Mouse (Mus musculus): Measurements from ENCODE around the gene Arhgap22.
A peak's percentile ranks its signal among the peaks of the same experiment; 100 is the strongest.

Arhgap22 gene

DNA sequence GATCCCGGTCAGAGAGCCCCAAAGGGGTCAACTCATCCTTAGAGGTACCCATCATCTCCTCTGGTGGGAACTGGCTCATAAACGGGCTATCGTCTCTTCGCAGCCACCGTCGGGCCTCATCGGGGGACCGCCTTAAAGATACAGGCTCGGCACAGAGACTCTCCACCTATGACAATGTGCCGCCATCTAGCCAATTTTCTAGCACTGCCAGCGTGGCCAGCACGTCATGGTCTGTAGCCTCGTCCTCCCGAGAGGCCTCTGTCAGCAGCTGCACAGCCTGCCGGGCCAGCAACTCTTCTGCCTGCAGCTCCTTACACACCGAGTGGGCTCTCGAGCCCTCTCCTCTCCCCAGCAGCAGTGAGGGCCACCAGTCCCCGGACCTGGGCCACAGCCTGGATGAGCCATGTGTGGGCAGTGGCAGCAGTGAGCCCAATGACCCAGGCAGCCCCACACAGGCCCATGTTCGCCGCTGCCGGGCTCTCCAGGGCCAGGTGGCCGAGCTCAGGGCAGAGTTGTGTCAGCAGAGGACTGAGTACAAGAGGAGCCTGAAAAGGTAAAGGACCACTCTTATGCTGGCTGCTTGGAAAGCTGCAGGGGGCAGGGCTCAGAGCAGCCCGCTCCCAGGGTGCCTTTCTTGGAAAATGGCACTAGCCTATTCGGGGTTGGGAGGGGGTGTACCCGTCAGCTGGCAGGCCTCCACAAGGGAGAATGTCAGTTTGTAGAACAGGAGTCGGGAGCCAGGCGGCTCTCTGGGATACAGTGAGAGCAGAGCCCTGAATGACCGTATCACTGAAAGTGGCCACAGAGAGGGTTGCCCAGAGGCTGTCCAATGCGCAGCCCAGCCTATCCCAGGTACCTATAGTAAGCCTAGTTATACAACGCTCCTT, 153.3 kb downstream of the Arhgap22 start:
- DNase-seq (ENCODE audit: low read depth, low spot score): no peak

DNA sequence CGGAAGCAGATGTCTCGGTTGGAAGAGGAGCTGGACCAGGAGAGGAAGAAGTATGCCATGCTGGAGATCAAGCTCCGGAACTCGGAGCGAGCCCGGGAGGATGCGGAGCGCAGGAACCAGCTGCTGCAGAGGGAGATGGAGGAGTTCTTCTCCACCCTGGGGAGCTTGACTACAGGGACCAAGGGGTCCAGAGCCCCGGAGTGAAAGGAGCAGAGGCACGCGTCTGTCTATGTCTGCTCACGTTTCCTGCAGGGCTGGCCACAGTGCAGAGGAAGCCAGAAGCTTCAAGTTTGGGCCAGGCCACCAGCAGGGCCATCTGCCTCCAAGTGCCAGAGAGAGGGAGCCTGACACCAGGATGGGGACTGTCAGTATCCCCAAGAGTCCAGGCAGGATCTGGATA, 155.5 kb downstream of the Arhgap22 start:
- DNase-seq (ENCODE audit: low read depth, low spot score): no peak

DNA sequence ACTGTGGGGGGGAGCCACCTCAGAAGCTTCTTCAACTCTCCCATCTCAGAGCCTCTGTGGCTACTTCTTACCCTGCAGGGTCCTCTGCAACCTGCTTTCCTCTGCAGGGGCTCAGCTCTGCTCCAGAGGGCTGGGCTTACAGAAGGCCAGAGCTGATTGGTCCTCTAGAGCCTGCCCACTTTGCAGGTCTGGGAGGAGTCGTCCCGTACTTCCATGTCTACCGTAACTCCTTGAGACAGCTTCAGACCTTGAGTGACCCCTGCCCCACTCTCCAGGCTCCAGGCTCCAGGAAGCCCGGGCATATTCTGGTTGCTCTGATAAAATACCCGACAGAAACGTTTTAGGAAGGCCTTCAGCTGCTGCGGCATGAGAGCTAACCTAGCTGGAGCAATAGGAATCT, 156.2 kb downstream of the Arhgap22 start:
- DNase-seq (ENCODE audit: low read depth, low spot score): peak; percentile 57

DNA sequence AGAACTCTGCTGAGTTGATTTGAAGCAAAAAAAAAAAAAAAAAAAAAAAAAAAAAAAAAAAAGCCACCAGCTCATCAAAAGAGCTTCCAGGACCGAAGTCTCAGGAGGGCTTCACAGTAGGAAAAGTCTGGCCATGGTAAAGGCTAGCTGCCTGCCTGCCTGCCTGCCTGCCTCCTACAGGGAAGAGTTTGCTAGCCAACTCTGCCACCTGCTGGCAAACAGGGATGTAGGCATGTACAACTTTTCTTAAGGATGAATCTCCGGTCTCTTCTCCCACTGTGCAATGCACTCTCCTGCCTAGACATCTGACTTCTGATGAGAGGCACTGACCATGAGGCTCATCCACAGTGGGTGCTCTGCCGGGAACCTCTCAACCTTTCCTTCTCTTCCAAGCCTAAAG, 157.4 kb downstream of the Arhgap22 start:
- peak; percentile 89 for DNase-seq (ENCODE audit: low read depth, low spot score)

DNA sequence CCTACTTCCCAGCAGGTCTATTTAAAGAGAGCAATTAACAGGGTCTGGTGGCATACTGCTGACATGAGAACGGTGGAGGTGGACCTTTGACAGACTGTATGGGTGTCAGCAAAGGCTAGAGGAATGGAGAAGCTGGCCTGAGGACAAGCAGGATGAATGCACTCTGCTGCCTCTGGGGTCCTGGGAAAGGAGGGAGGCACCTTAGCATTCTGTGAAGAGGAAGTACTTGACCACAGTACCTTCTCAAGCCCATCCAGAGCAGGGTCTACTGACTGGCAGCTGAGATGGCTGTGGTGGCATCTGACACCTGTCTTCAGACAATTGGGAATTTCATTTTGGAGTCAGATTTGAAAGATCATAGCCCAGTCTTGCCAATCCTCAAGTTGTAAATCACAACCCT, 159.4 kb downstream of the Arhgap22 start:
- DNase-seq (ENCODE audit: low read depth, low spot score): no peak

DNA sequence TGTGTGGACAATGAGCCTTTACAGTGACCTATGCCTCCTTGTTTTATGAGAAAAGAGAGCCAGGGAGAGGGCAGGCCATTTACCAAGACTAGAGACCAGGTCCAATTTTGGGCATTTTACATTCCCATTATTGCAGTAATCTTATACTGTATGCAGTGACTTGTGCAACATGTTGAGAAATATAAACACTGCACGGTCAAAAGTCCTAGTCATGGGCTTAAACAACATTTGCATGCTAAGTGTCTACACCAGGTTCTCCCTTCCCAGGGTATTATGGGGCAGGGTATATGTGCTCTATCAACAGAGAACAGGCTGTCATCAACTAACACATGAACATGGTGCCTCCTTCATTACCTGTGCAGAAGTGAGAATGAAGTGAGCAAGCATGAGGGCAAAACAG, 160.3 kb downstream of the Arhgap22 start:
- DNase-seq (ENCODE audit: low read depth, low spot score): no peak

DNA sequence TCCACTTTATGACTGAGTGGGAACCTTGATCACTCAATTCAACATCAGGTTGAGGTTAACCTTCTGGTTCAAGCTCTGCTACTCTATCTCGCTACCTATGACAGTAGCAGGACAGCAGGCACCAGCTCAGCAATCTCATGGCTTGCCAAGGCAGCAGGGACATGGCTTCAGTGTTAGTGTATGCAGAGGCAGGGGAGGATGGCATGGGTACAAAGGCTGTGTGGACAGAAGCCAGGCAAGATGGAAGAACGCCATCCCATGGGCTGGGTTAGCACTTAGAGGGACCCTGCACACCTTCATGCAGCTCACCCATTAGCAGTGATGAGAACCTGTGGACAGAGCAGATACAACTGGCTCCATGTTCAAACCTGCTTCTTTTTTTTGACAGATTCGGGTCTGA, 163.4 kb downstream of the Arhgap22 start:
- DNase-seq (ENCODE audit: low read depth, low spot score): no peak

DNA sequence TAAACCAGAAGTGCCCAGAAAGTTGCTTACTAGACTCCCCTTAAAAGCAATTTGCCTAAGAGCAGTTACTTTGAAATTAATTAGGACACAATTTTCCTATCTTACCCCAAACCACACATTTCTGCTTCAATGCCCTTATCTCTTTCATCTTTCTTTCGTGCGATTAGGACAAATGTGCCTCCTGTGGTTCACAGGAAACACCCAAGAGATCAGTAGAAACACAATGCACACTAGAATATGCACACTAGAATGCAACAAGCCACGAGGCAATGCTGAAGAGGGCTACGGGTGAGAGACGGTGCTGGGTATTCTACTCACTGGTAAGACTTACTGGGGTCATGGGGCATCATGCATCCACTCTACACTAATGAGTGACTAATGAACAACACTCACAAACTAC, 164.9 kb downstream of the Arhgap22 start:
- no peak for DNase-seq (ENCODE audit: low read depth, low spot score)

DNA sequence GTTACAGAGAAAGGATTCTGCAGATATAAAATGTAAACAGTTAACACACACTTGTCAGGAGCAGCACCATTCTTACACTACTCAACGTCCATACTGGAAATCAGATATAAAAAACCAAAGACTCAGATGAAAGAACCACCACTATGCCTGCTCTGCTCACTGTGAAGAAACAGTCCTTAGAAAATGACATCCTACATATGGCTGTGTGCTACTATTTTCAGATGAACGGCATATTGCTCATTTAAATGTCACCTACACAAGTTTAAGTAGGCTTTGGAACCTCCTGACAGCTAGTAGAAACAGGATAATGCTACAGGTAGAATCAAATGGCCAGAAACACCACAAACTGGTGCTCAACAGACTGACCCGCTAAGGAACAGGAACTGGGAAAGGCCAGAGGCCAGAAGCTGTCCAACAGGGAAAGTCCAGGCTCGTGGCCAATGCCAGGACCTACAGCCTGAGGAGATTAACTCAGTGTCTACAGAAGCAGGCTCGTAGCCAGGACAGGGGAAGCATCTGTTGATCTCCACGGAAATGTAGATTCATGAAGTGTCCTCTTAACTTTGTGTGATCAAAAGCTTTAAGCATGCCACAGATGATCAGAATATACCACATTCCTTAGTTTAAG, 167.1 kb downstream of the Arhgap22 start:
- peak; percentile 83 for DNase-seq (ENCODE audit: low read depth, low spot score)

DNA sequence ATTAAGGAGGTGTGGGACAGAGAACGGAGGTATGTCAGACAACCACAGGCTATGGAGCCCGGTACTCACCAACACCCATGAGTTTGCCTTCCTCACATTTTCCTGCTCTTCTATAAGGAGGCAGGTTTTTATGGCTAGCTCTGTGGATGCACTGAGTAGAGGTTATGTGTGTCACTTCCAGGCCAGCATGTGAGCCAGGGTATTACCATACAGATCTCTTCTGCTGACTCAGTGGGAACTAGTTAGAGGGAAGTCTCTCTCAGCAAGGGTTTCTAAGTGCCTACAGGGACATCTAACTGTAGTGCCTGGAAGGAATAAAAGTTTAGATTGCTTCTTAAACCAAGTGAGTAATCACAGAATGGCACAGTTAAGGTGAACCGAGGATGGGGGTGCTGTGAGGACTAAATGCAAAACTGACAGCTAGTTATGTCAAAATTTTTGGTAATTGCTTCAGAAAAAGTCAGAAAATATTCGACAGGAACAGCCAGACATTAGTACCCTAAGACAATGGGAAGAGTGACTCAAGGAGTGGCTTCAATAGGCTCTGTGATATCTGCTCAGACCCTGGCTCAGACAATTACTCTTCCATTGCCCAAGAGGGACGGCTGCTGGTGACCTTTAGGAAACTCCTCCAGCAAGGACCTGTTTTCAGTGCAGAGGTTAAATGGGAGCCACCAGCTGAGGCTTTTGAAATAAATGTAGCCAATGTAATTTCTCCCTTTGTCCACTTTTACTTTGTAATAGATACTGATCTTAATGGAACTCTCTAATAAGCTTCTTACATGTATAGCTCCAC, 184.4 kb downstream of the Arhgap22 start:
- no peak for DNase-seq (ENCODE audit: low read depth, low spot score)

DNA sequence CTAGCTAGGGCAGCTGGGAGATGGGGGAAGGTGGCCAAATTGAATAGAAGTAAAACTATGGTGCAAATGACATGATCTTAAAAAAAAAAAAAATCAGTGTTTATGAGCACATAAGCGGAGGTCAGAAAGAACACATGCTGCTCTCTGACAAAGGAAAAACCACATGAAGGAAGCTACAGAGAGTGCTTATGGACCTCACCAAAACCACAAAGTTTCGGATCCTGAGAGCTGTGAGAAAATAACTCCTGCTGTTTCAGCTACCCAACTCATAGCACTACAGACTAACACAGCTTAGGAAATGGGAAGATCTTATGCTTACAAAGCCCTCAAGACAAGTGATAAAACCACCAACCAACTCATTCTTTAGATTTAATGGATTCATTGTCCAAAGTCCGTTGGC, 186.2 kb downstream of the Arhgap22 start:
- peak; percentile 22 for DNase-seq (ENCODE audit: low read depth, low spot score)

DNA sequence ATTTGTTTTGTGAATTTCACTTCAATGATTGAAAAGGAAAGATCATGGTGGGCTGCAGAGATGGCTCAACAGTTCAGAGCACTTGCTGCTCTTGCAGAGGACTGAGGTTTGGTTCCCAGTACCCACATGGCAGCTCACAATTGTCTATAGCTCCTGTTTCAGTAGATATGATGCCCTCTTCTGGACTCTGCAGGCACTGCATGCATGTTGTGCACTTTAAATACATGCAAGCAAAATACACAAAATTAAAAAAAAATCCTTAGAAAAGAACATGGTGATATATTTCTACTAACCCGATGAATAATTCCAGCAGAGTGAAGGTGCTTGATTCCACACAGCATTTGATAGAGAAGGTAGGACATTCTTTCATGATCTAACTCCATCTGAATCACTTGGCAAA, 188.5 kb downstream of the Arhgap22 start:
- DNase-seq (ENCODE audit: low read depth, low spot score): no peak

DNA sequence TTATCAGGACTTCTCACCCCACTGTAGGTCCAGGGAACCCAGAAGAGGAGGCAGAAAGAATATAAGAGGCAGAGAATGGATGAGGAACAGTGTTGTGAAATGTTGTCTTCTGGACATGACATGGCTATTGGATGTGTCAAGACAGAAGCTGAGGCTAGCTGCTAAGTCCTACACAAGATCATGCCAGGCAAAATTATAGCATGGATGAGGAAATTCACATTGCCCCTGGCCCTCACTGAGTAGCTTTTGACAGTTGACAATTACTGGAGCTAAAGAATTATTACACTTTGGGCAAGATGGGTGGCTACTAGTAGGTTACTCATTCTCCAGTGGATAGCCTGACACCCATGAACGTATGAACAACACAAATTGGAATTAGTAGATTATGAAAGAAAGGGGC, 201.9 kb downstream of the Arhgap22 start:
- DNase-seq (ENCODE audit: low read depth, low spot score): no peak

DNA sequence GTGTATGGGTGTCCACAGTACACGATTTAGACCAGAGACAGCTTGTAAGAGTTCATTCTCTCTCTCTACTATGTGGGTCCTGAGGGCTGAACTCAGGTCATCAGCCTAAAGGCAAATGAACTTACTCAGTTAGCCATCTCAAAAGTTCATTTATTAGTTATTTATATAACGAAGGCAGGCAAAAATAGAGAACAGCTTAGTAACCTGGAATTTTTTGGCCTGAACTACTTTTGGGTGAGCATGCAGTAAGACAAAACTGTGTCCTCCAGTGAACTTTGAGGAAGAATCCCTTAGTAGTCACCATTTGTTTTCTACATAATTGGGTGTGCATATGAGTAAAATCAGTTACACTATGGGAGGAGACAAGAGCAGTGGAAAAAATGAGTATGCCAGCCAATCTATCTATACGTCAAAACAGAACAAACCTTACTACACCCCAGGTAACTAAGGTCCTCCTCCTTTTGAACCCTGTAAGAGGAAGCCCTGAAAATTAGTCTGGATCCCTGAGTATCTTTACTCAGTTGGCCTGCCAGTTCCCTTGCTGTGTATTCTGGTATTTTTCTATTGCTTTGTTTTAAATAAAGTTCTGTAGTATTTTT, 204.6 kb downstream of the Arhgap22 start:
- no peak for DNase-seq (ENCODE audit: low read depth, low spot score)

Measured in brain, adult 2 months (tissue).